Mouse (Mus musculus) myocyte (in vitro differentiated cells): ENCODE data around the gene Prkcq. TPM values are rescaled to one million over a fixed set of nuclear protein-coding genes. Genes with fewer than 3 reads are reported as not detected.

Experiments used
- H3K27me3 ChIP-seq: one replicate; pipeline ENCODE4 v1.6.1; 2011; ENCODE audit not compliant: control insufficient read depth, insufficient read depth, insufficient read length
- H3K36me3 ChIP-seq: one replicate; pipeline ENCODE4 v1.6.1; 2011; ENCODE audit not compliant: control insufficient read depth, insufficient read depth
- H3K4me2 ChIP-seq: one replicate; pipeline ENCODE4 v1.6.1; 2011; ENCODE audit warnings: low read depth, control low read depth
- H3K4me3 ChIP-seq: one replicate; pipeline ENCODE4 v1.5.1; 2011; ENCODE audit warnings: mild to moderate bottlenecking, control low read depth, moderate library complexity
- H3K79me2 ChIP-seq: one replicate; pipeline ENCODE4 v1.6.1; 2011; ENCODE audit not compliant: control insufficient read depth, insufficient read depth
- H3ac ChIP-seq: one replicate; pipeline ENCODE4 v1.6.1; 2011; ENCODE audit not compliant: control insufficient read depth, insufficient read length
- CEBPB ChIP-seq: IDR thresholded peaks from 2 replicates; pipeline ENCODE4 v1.6.1; 2011; ENCODE audit warnings: mild to moderate bottlenecking, moderate library complexity; ENCODE audit not compliant: poor library complexity, insufficient read depth, severe bottlenecking
- E2F4 ChIP-seq: IDR thresholded peaks from one replicate; pipeline ENCODE4 v1.6.1; 2011; ENCODE audit warnings: mild to moderate bottlenecking, control low read depth, moderate library complexity; ENCODE audit not compliant: insufficient read depth
- MAX ChIP-seq: IDR thresholded peaks from one replicate; pipeline ENCODE4 v1.6.1; 2011; ENCODE audit warnings: low read depth, mild to moderate bottlenecking, control low read depth
- MYOD1 ChIP-seq, 3 experiments: IDR thresholded peaks; one replicate each; pipeline ENCODE4 v1.6.1; 2011; ENCODE audit warnings: control low read depth in 2 of 3, low read depth in 2 of 3, mild to moderate bottlenecking in 2 of 3, moderate library complexity in 1 of 3; ENCODE audit not compliant: insufficient read length in 2 of 3, control insufficient read depth in 1 of 3
- MYOG ChIP-seq, 3 experiments: IDR thresholded peaks; one replicate each; pipeline ENCODE4 v1.6.1; 2011; ENCODE audit warnings: control low read depth in 2 of 3, low read depth in 2 of 3, mild to moderate bottlenecking in 2 of 3; ENCODE audit not compliant: insufficient read length in 2 of 3, control insufficient read depth in 1 of 3, insufficient read depth in 1 of 3
- POLR2A ChIP-seq: IDR thresholded peaks from one replicate; pipeline ENCODE4 v1.6.1; 2011; ENCODE audit warnings: low read depth, mild to moderate bottlenecking, control low read depth, moderate library complexity; ENCODE audit not compliant: insufficient read length
- POLR2AphosphoS2 ChIP-seq: IDR thresholded peaks from one replicate; pipeline ENCODE4 v1.6.1; 2011; ENCODE audit warnings: low read depth, control low read depth; ENCODE audit not compliant: insufficient read length
- REST ChIP-seq: IDR thresholded peaks from one replicate; pipeline ENCODE4 v1.6.1; 2011; ENCODE audit warnings: mild to moderate bottlenecking, control low read depth, moderate library complexity; ENCODE audit not compliant: insufficient read depth, insufficient read length
- SRF ChIP-seq: IDR thresholded peaks from one replicate; pipeline ENCODE4 v1.6.1; 2011; ENCODE audit warnings: low read depth; ENCODE audit not compliant: control insufficient read depth, insufficient read length
- TCF12 ChIP-seq: IDR thresholded peaks from one replicate; pipeline ENCODE4 v1.6.1; 2011; ENCODE audit warnings: mild to moderate bottlenecking, control low read depth; ENCODE audit not compliant: poor library complexity, insufficient read depth, severe bottlenecking
- TCF3 ChIP-seq: IDR thresholded peaks from one replicate; pipeline ENCODE4 v1.6.1; 2011; ENCODE audit warnings: low read depth, control low read depth; ENCODE audit not compliant: insufficient read length
- USF1 ChIP-seq: IDR thresholded peaks from one replicate; pipeline ENCODE4 v1.6.1; 2011; ENCODE audit warnings: low read depth, mild to moderate bottlenecking, control low read depth, moderate library complexity
- polyA plus RNA-seq: library from polyadenylated mRNA; unstranded; fragments of >200 nt; fragmentation: generic; extraction: Trizol; gene quantifications from one replicate; pipeline ENCODE4 v1.2.1, GENCODE M21; 2012; ENCODE audit warnings: missing spikeins

The Prkcq gene
- polyA plus RNA-seq, 1 experiment: 0.02 TPM

GRCm38 (mm10) chr2:11264836-11265235 lies 92.9 kb downstream of the Prkcq start:
- Histone ChIP-seq H3K27me3 (no peaks in the 10 kb centered on the region), H3K36me3 (no peaks in the 10 kb centered on the region), H3ac (no peak overlapping the region), H3K79me2 (no peaks in the 10 kb centered on the region), H3K4me3 (no peak overlapping the region), H3K4me2 (no peak overlapping the region)
- no peak for TF ChIP-seq TCF12
- no peak for TF ChIP-seq TCF3
- TF ChIP-seq POLR2A: no peak
- no peak for TF ChIP-seq MYOD1 (IDR thresholded peaks at IDR 0.05; ENCODE audit: control insufficient read depth in 1 of 3, insufficient read length in 2 of 3, low read depth in 2 of 3)
- TF ChIP-seq CEBPB: no peak
- TF ChIP-seq REST: no peak
- no peak for TF ChIP-seq USF1
- no peak for TF ChIP-seq MYOG (IDR thresholded peaks at IDR 0.05; ENCODE audit: control insufficient read depth in 1 of 3, insufficient read depth in 1 of 3, insufficient read length in 2 of 3, low read depth in 2 of 3)
- no peak for TF ChIP-seq E2F4
- TF ChIP-seq SRF: no peak
- TF ChIP-seq POLR2AphosphoS2: no peak
- TF ChIP-seq MAX: no peak

- H3ac ChIP-seq: no peak overlapping the region
- H3K27me3 ChIP-seq: no peaks in the 10 kb centered on the region
- TF ChIP-seq MAX: no peak
- TF ChIP-seq MYOD1 (IDR thresholded peaks at IDR 0.05; ENCODE audit: control insufficient read depth in 1 of 3, insufficient read length in 2 of 3, low read depth in 2 of 3): no peak
- no peak for TF ChIP-seq SRF
- TF ChIP-seq POLR2A: no peak
- TF ChIP-seq MYOG (IDR thresholded peaks at IDR 0.05; ENCODE audit: control insufficient read depth in 1 of 3, insufficient read depth in 1 of 3, insufficient read length in 2 of 3, low read depth in 2 of 3): no peak
- no peak for TF ChIP-seq POLR2AphosphoS2
- TF ChIP-seq TCF12: no peak
- TF ChIP-seq USF1: no peak
- TF ChIP-seq REST: no peak
- no peak for TF ChIP-seq CEBPB
- TF ChIP-seq TCF3: no peak
- TF ChIP-seq E2F4: no peak
- H3K4me3 ChIP-seq: no peak overlapping the region
- H3K4me2 ChIP-seq: no peak overlapping the region
- H3K79me2 ChIP-seq: no peaks in the 10 kb centered on the region
- H3K36me3 ChIP-seq: no peaks in the 10 kb centered on the region
Measured at GRCm38 (mm10) chr2:11265455-11265854, 93.5 kb downstream of the Prkcq start.

DNA sequence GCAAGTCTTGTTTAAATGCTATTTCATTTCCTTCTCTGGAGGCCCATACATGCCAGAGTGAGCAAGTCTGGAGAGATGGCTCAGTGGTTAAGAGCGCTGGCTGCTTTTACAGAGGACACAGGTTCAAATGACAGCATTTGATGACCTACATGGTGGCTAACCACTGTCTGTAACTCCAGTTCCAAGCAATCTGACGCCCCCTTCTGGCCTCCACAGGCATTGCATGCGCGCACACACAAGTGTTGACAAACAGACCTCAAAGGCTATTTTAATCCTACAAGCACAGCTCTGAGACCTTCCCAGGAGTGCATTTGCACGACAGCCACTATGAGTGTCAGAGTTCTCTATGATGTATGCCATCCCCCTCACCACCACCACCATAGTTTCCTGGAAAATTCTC lies 94.4 kb downstream of the Prkcq start:
- H3K4me2 ChIP-seq: no peak overlapping the region
- TF ChIP-seq E2F4 (no peak), TCF12 (no peak), MYOD1 (IDR thresholded peaks at IDR 0.05; ENCODE audit: control insufficient read depth in 1 of 3, insufficient read length in 2 of 3, low read depth in 2 of 3) (no peak), REST (no peak), USF1 (no peak), SRF (no peak)

GRCm38 (mm10) chr2:11278965-11279364 lies 107.1 kb downstream of the Prkcq start:
- Histone ChIP-seq H3K4me2 (no peak overlapping the region), H3K79me2 (no peaks in the 10 kb centered on the region), H3K36me3 (no peaks in the 10 kb centered on the region), H3K4me3 (no peak overlapping the region), H3ac (no peak overlapping the region), H3K27me3 (peaks cover 7% of the 10 kb centered on the region)
- TF ChIP-seq POLR2AphosphoS2: no peak

More for the DNA sequence above, 94.4 kb downstream of the Prkcq start:
- Histone ChIP-seq H3ac (no peak overlapping the region), H3K27me3 (no peaks in the 10 kb centered on the region), H3K4me3 (no peak overlapping the region), H3K79me2 (no peaks in the 10 kb centered on the region), H3K36me3 (no peaks in the 10 kb centered on the region)

DNA sequence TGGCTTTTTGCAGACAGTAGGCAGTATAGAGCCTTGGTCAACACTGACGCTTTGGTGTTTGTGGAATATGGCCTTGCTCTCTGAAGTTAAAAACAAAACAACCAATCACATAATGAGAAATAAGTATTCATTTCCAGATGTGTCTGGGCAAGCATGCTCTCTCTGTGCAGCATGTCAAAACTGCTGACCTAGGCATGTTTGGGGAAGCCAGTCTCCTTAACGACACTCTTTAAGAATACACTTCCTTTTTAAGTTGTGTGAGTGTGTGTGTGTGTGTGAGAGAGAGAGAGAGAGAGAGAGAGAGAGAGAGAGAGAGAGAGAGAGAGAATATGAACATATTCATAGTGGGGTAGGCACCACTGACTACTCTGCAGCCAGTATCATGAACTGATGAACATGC lies 108.3 kb downstream of the Prkcq start:
- Histone ChIP-seq H3K4me3 (no peak overlapping the region), H3K27me3 (peaks cover 7% of the 10 kb centered on the region), H3K36me3 (no peaks in the 10 kb centered on the region), H3K4me2 (no peak overlapping the region), H3K79me2 (no peaks in the 10 kb centered on the region), H3ac (no peak overlapping the region)
- TF ChIP-seq REST: no peak
- TF ChIP-seq MYOG (IDR thresholded peaks at IDR 0.05; ENCODE audit: control insufficient read depth in 1 of 3, insufficient read depth in 1 of 3, insufficient read length in 2 of 3, low read depth in 2 of 3): no peak
- no peak for TF ChIP-seq MAX
- no peak for TF ChIP-seq TCF12
- no peak for TF ChIP-seq SRF
- TF ChIP-seq POLR2A: no peak
- TF ChIP-seq POLR2AphosphoS2: no peak
- TF ChIP-seq E2F4: no peak
- TF ChIP-seq MYOD1 (IDR thresholded peaks at IDR 0.05; ENCODE audit: control insufficient read depth in 1 of 3, insufficient read length in 2 of 3, low read depth in 2 of 3): no peak
- TF ChIP-seq CEBPB: no peak
- no peak for TF ChIP-seq TCF3
- no peak for TF ChIP-seq USF1
